Mouse (Mus musculus): ENCODE measurements around the gene Vmn2r41. TPM values are rescaled to one million over a fixed set of nuclear protein-coding genes. Genes with fewer than 3 reads are reported as not detected.

Gene Vmn2r41
- polyA plus RNA-seq (2014; fragmentation: Illumina TruSeq; extraction: RNeasy Lipid Tissue Mini Kit (QIAGEN cat#74804); ENCODE audit: low read depth, low replicate concordance) = not detected

GRCm38 (mm10) chr7:8161554-8161953 lies at the start of gene Vmn2r41:
Gene Vmn2r41 (minus strand): TSS chr7:8161654.

GRCm38 (mm10) chr7:8200220-8200619 lies 38.8 kb upstream of the Vmn2r41 start, which contains the start of gene Vmn2r42:
Gene Vmn2r42 (minus strand): TSS chr7:8200320.

Other genes starting within 250 kb of the Vmn2r41 start
- not detected for gene Vmn2r42, start 38.7 kb upstream of the Vmn2r41 start, polyA plus RNA-seq (2014; fragmentation: Illumina TruSeq; extraction: RNeasy Lipid Tissue Mini Kit (QIAGEN cat#74804); ENCODE audit: low read depth, low replicate concordance)
- gene Vmn2r43, start 98.9 kb upstream of the Vmn2r41 start, polyA plus RNA-seq (2014; fragmentation: Illumina TruSeq; extraction: RNeasy Lipid Tissue Mini Kit (QIAGEN cat#74804); ENCODE audit: low read depth, low replicate concordance) = not detected
- not detected for gene Vmn2r44, start 221.7 kb upstream of the Vmn2r41 start, polyA plus RNA-seq (2014; fragmentation: Illumina TruSeq; extraction: RNeasy Lipid Tissue Mini Kit (QIAGEN cat#74804); ENCODE audit: low read depth, low replicate concordance)